Mouse (Mus musculus): ENCODE measurements around the gene Rnaseh2b. TPM values are rescaled to one million over a fixed set of nuclear protein-coding genes. Genes with fewer than 3 reads are reported as not detected.

Gene Rnaseh2b
- polyA plus RNA-seq (2015; fragmentation: Nextera tagmentation; extraction: Ambion mirVana): 67.3 and 92.9 TPM in 2 replicates

GRCm38 (mm10) chr14:62292488-62293339, at the start of gene Rnaseh2b, which contains the start of gene Dleu7:
TSS of gene Rnaseh2b (plus strand) at chr14:62292589.
TSS of gene Dleu7 (minus strand) at chr14:62293047.
- no peak for ATAC-seq (ENCODE audit: low read depth)
- H3K9me3 ChIP-seq (replicated peaks): no peaks in the 10 kb centered on the region
- no peak within 1 kb of the TSS for H3K27ac ChIP-seq
- H3K4me1 ChIP-seq (replicated peaks): peaks cover 7% of the 10 kb centered on the region; the same call in 1 of the 2 replicates
- H3K4me2 ChIP-seq: peak within 1 kb of the TSS; percentile 70
- WGBS (ENCODE audit: insufficient replicate concordance): 3% methylated on average over 58 of the region's 60 CpGs
- peaks cover 18% of the 10 kb centered on the region for H3K27me3 ChIP-seq
- DNase-seq: no peak
- no peaks in the 10 kb centered on the region for H3K36me3 ChIP-seq
- H3K4me3 ChIP-seq (replicated peaks): peak within 1 kb of the TSS; percentile 49
- H3K9ac ChIP-seq: peak within 1 kb of the TSS; percentile 36

DNA sequence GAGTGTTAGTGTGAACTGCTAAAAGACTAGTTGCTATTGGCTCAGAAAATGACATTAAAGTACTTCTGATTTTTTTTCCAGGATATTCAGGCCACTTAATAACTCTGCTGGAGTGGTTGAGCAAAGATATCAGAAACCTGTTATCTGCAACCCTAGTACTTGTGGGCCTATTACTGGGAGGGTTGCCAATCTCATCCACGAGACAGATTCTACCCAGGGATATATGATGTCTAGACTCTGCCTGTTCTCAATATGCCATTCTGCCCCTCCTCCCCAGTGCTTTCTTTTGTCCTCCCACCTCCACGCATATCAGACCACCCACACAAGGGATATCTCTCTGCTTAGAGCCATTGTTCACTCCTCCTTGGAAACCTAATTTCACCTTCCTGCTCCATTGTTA, 48.9 kb upstream of the Rnaseh2b start:
- no peaks in the 10 kb centered on the region; the same call in 1 of the 2 replicates for H3K4me1 ChIP-seq (replicated peaks)
- no peaks in the 10 kb centered on the region for H3K27me3 ChIP-seq
- no peak overlapping the region for H3K27ac ChIP-seq
- no peaks in the 10 kb centered on the region for H3K9me3 ChIP-seq (replicated peaks)
- 45% methylated on average over 2 of the region's 2 CpGs for WGBS (ENCODE audit: insufficient replicate concordance)
- DNase-seq: no peak
- H3K36me3 ChIP-seq: no peaks in the 10 kb centered on the region
- H3K9ac ChIP-seq: no peak overlapping the region
- ATAC-seq (ENCODE audit: low read depth): no peak
- H3K4me2 ChIP-seq: no peak overlapping the region
- no peak overlapping the region for H3K4me3 ChIP-seq (replicated peaks)

DNA sequence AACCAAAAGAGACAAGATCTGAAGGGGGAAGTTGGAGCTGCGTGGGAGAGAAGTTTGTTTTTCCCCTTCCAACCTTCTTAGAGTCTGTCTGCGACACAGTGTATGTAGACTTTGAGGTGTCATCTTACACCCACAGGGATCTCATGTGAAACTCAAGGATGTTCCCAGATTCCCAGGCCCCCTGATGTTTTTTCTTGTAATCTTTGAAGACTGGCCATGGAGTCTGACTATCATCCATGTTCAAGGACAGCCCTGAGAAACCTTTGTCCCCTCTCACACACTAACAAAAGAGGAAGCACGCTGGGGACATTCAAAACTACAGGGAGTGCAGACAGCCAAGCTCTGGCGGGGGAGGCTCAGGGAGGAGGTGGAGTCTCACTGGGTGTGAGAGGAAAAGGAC, 46.8 kb upstream of the Rnaseh2b start:
- ATAC-seq (ENCODE audit: low read depth): no peak
- no peak overlapping the region for H3K4me3 ChIP-seq (replicated peaks)
- H3K4me2 ChIP-seq: no peak overlapping the region
- no peaks in the 10 kb centered on the region for H3K36me3 ChIP-seq
- DNase-seq: no peak
- no peaks in the 10 kb centered on the region; the same call in 1 of the 2 replicates for H3K4me1 ChIP-seq (replicated peaks)
- 11% methylated on average over 4 of the region's 4 CpGs for WGBS (ENCODE audit: insufficient replicate concordance)
- no peaks in the 10 kb centered on the region for H3K27me3 ChIP-seq
- no peak overlapping the region for H3K9ac ChIP-seq
- no peaks in the 10 kb centered on the region for H3K9me3 ChIP-seq (replicated peaks)
- no peak overlapping the region for H3K27ac ChIP-seq

DNA sequence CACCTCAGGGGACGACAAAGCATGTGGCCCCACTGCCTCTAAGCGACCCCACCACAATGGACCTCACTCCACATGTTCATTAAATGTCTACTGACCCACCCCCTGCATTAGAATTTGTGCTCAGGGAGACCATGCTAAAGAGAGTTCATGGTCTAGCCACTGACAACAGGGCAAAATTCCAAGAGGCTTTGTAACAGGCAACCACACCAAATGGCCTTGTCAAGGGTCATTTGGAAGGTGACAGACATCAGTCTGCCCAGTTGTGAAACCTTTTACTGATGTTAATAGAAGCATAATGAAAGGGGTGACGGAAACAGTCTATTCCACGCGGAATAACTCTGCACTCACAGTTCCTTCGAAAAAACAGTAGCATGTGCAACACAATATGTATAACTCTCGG, 44.0 kb upstream of the Rnaseh2b start:
- no peaks in the 10 kb centered on the region for H3K36me3 ChIP-seq
- no peaks in the 10 kb centered on the region; the same call in 1 of the 2 replicates for H3K4me1 ChIP-seq (replicated peaks)
- H3K9ac ChIP-seq: no peak overlapping the region
- ATAC-seq (ENCODE audit: low read depth) (no peak), DNase-seq (no peak)
- no peak overlapping the region for H3K4me2 ChIP-seq
- WGBS (ENCODE audit: insufficient replicate concordance): 75% methylated on average over 7 of the region's 7 CpGs
- no peaks in the 10 kb centered on the region for H3K9me3 ChIP-seq (replicated peaks)
- no peak overlapping the region for H3K27ac ChIP-seq
- H3K27me3 ChIP-seq: no peaks in the 10 kb centered on the region
- H3K4me3 ChIP-seq (replicated peaks): no peak overlapping the region

DNA sequence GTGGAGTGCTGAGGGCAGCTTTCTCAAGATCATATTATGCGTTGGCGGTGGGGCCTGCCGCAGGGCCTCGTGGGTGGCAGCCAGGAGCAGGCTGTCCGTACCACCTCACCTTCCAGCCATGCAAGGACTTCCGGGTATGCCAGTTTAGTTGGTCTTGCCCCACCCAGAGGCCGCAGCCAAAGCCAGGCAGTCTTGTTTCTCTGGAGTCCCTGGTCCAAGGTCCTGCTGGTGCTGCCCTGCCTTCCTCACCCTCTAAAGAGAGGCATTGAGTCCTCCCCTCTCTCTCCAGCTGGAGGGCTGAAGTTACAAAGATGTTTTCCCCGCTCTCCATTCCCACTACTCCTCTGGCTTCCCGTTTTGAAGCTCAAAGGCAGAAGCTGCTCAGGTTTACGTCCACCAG, 43.6 kb upstream of the Rnaseh2b start:
- Histone ChIP-seq H3K36me3 (no peaks in the 10 kb centered on the region), H3K4me2 (no peak overlapping the region), H3K27me3 (no peaks in the 10 kb centered on the region), H3K9ac (no peak overlapping the region), H3K4me1 (replicated peaks) (no peaks in the 10 kb centered on the region; the same call in 1 of the 2 replicates), H3K9me3 (replicated peaks) (no peaks in the 10 kb centered on the region), H3K4me3 (replicated peaks) (no peak overlapping the region), H3K27ac (no peak overlapping the region)
- DNase-seq: no peak
- no peak for ATAC-seq (ENCODE audit: low read depth)
- WGBS (ENCODE audit: insufficient replicate concordance): 70% methylated on average over 10 of the region's 10 CpGs

GRCm38 (mm10) chr14:62249251-62249650, 43.1 kb upstream of the Rnaseh2b start:
- Histone ChIP-seq H3K4me2 (no peak overlapping the region), H3K27me3 (no peaks in the 10 kb centered on the region), H3K9me3 (replicated peaks) (no peaks in the 10 kb centered on the region), H3K4me3 (replicated peaks) (no peak overlapping the region), H3K4me1 (replicated peaks) (no peaks in the 10 kb centered on the region; the same call in 1 of the 2 replicates), H3K36me3 (no peaks in the 10 kb centered on the region), H3K9ac (no peak overlapping the region), H3K27ac (no peak overlapping the region)
- DNase-seq (no peak), ATAC-seq (ENCODE audit: low read depth) (no peak)
- WGBS (ENCODE audit: insufficient replicate concordance): 77% methylated on average over 2 of the region's 2 CpGs

DNA sequence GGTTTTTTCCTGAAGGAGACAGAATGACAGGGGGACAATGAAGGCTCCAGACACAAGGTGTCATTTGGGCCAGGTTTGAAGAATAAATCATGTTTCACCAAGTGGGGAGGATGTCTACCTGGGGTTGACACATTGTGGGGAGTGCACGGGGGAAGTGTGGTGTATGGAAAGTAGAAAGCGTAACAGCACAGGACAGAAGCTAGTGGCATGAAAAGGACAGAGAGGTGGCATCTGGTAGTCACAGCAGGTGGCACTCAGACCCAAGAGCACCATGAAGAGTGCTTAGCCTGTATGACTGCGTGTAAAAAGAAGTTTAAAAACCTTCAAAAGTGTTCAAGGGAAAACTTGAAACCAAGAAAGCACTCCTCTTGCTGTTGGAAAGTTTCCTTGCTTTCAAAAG, 42.3 kb upstream of the Rnaseh2b start:
- DNase-seq (no peak), ATAC-seq (ENCODE audit: low read depth) (no peak)
- Histone ChIP-seq H3K4me3 (replicated peaks) (no peak overlapping the region), H3K9me3 (replicated peaks) (no peaks in the 10 kb centered on the region), H3K27ac (no peak overlapping the region), H3K27me3 (no peaks in the 10 kb centered on the region), H3K4me2 (no peak overlapping the region), H3K9ac (no peak overlapping the region), H3K4me1 (replicated peaks) (no peaks in the 10 kb centered on the region; the same call in 1 of the 2 replicates), H3K36me3 (no peaks in the 10 kb centered on the region)
- WGBS (ENCODE audit: insufficient replicate concordance): 62% methylated on average over 3 of the region's 3 CpGs

GRCm38 (mm10) chr14:62251999-62252398, 40.4 kb upstream of the Rnaseh2b start:
- WGBS (ENCODE audit: insufficient replicate concordance): 6% methylated on average over 4 of the region's 4 CpGs

GRCm38 (mm10) chr14:62254371-62254770, 38.0 kb upstream of the Rnaseh2b start:
- 49% methylated on average over 8 of the region's 8 CpGs for WGBS (ENCODE audit: insufficient replicate concordance)
- Histone ChIP-seq H3K27me3 (no peaks in the 10 kb centered on the region), H3K4me2 (no peak overlapping the region), H3K9ac (no peak overlapping the region), H3K36me3 (no peaks in the 10 kb centered on the region), H3K4me3 (replicated peaks) (no peak overlapping the region), H3K27ac (no peak overlapping the region), H3K9me3 (replicated peaks) (no peaks in the 10 kb centered on the region), H3K4me1 (replicated peaks) (peaks cover 13% of the 10 kb centered on the region)
- DNase-seq (peak; percentile 3), ATAC-seq (ENCODE audit: low read depth) (no peak)

More at GRCm38 (mm10) chr14:62251999-62252398, 40.4 kb upstream of the Rnaseh2b start:
- Histone ChIP-seq H3K27ac (no peak overlapping the region), H3K9ac (no peak overlapping the region), H3K27me3 (no peaks in the 10 kb centered on the region), H3K4me3 (replicated peaks) (no peak overlapping the region), H3K9me3 (replicated peaks) (no peaks in the 10 kb centered on the region), H3K4me1 (replicated peaks) (no peaks in the 10 kb centered on the region), H3K4me2 (no peak overlapping the region), H3K36me3 (no peaks in the 10 kb centered on the region)
- peak; percentile 13 for DNase-seq
- ATAC-seq (ENCODE audit: low read depth): no peak

GRCm38 (mm10) chr14:62256066-62256465, 36.3 kb upstream of the Rnaseh2b start:
- H3K4me3 ChIP-seq (replicated peaks): no peak overlapping the region
- H3K4me1 ChIP-seq (replicated peaks): peaks cover 13% of the 10 kb centered on the region
- H3K36me3 ChIP-seq: no peaks in the 10 kb centered on the region
- H3K9ac ChIP-seq: no peak overlapping the region
- H3K4me2 ChIP-seq: no peak overlapping the region
- ATAC-seq (ENCODE audit: low read depth) (no peak), DNase-seq (no peak)
- H3K9me3 ChIP-seq (replicated peaks): no peaks in the 10 kb centered on the region
- no peak overlapping the region for H3K27ac ChIP-seq
- H3K27me3 ChIP-seq: no peaks in the 10 kb centered on the region
- 62% methylated on average over 5 of the region's 5 CpGs for whole genome bisulfite sequencing (ENCODE audit: insufficient replicate concordance)

DNA sequence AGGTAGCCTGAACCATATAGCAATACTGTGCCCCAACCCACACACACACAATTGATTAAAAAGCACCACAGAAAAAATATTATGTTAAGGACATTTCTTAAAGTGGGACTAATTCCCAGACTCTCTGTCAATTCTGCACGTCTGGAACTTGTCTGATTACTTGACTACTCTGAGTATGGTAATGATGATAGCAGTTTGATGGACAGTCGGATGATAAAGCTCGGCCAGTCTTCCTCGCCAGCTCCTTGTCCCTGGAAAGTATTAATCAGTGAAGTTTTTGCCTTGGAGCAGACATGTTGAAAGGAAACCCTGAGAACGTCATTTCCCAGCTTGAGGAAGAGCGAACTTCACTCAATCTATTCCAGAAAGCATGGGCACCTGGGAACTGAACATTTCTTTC, 34.3 kb upstream of the Rnaseh2b start:
- H3K4me1 ChIP-seq (replicated peaks): peaks cover 13% of the 10 kb centered on the region
- no peak overlapping the region for H3K27ac ChIP-seq
- DNase-seq (no peak), ATAC-seq (ENCODE audit: low read depth) (no peak)
- no peak overlapping the region for H3K4me3 ChIP-seq (replicated peaks)
- no peaks in the 10 kb centered on the region for H3K9me3 ChIP-seq (replicated peaks)
- H3K36me3 ChIP-seq: no peaks in the 10 kb centered on the region
- WGBS (ENCODE audit: insufficient replicate concordance): 27% methylated on average over 6 of the region's 6 CpGs
- no peak overlapping the region for H3K4me2 ChIP-seq
- H3K27me3 ChIP-seq: no peaks in the 10 kb centered on the region
- no peak overlapping the region for H3K9ac ChIP-seq
